Mouse (Mus musculus): ENCODE results near the gene Atn1.

GRCm38 (mm10) chr6:124758849-124759232 lies 2.5 kb upstream of the Atn1 start:
- no peak for TF ChIP-seq EP300 (IDR thresholded peaks at IDR 0.05)
- TF ChIP-seq CTCF (IDR thresholded peaks at IDR 0.05), result no peak
